Mouse (Mus musculus): ENCODE measurements at regions not wholly inside any gene's neighbourhood (a gene's known extent, or its start where the extent isn't known, plus 50 kb on each side); places are given as distances from the start of the nearest gene placed in this dataset.

DNA sequence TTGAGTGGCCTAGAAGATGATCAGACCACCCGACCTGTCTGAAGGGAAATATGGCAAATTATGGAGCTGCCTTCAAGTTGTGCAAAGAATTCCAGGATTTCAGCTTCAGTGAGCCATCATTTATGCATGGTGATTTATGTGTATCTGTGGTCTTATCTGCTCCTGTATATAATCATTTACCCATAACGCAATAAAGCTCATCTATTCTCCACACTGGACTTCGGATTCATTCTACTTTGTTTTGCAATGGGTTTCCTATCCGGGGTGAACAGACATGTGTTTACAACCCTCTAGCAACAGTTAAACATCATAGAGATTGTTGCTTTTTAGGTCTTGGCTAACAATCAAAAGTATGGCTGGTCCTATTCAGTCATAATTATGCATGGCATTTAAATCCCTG is 145.1 kb downstream of the Pcdh10 start:
- no peak for DNase-seq (ENCODE audit: low read depth, low spot score)

DNA sequence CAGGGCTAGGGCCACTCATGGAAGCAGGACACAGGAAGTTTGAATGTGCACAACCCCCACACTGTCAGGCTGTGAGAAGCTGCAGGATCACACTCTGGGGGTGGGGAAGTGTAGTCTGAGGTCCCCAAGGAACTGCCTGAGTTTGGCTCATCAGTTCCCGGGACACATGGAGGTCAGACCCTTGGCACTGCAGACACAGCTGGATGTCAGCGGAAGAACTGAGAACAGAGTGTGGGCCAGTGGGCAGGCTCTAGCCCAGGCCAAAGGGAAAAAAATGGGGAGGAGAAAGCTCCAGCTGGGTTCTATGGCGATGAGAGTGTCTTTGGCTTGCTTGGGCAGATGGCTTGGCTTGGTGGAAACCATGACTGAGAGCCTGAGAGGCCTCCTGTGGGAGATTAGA is 168.9 kb downstream of the Pcdh10 start:
- DNase-seq (ENCODE audit: low read depth, low spot score), result no peak

DNA sequence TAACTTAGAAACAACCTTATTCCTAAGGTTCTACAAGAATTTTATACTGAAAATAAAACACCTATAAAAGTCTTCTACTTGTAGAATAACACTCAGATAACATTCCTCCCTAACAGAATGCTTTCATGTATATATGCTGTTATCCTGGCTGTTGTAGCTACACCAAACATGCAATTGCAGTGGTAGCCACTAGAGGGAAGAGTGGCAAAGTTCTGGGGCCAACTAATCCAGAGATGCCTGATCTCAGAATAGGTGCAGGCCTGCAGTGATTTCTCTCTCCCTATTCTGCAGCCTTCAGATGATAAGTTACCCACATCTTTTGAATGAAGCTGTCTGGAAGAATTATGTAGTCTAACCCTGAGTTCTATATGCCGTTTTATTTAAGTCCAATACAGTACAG is 177.5 kb downstream of the Pcdh10 start:
- peak; percentile 50 for DNase-seq (ENCODE audit: low read depth, low spot score)

DNA sequence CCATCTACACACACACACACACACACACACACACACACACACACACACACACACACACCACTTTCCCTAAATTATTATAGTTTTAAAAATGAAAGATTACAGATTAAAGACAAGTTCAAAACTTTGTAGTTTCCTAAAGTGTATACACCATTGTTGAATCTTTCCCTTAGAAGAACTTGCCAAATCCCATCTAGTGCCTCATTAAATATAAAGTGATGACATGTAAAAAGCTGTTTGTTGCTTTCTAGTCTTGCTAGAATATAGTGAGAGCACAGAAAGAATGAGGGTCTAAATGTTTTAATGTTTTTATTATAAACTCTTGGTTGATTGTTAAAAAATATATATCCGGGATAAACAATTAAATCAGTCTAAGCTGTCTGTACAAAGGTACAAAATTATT is 194.8 kb downstream of the Pcdh10 start:
- DNase-seq (ENCODE audit: low read depth, low spot score), result no peak

DNA sequence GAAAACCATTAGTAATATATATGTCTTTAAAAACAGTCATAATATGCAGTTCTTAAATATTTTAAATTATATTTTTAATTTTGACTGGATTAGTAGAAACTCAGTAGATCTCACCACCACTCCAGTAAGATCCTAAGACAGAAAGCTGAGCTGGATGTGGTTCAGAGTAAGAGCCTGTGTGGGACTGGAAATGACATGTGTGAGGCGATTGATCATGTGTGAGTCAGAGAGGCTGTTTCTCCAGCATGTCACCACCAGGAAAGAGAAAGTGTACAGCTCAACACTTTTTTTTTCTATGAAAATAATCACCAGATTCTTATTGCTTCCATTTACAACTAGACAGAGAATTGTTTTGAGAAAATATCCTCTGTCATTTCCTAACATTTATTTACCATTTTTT is 198.8 kb downstream of the Pcdh10 start:
- DNase-seq (ENCODE audit: low read depth, low spot score), result no peak

DNA sequence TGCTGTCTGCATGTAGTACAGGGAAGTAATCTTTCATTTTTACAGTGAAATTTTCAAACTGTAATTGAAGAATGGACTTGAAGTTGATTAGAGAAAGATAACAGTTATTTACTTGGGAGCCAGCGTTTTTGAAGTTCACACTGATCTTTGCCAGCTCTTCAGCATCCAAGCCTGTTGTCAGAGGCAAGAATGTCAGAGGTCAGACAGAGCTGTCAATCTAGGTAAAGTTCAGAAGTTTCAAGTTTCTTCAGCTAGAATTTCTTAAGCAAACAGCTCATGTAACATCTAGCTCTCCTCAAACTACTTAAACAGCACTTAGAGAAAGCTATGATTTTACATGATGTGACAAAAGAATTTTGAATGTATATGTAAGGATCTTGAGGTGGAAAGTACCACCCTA is 215.4 kb downstream of the Pcdh10 start:
- no peak for DNase-seq (ENCODE audit: low read depth, low spot score)

DNA sequence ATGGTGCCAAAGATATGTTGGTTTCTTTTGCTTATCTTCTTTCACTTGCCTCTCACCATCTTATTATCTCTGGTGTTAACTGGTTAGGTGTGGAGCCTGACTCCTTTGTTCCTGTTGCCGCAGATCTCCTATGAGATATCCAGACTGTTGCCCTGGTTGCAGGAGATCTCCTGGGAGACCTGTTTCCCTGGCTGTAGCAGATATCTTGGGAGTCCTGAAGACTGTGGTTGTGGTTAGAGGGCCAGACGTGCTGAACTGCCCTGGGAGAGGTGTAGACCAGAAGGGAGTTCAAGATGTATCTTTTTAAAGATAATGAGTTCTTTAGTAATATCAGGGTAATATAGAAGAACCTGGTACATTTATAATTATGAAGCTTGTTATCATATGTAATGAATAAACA is 224.1 kb downstream of the Pcdh10 start:
- no peak for DNase-seq (ENCODE audit: low read depth, low spot score)

DNA sequence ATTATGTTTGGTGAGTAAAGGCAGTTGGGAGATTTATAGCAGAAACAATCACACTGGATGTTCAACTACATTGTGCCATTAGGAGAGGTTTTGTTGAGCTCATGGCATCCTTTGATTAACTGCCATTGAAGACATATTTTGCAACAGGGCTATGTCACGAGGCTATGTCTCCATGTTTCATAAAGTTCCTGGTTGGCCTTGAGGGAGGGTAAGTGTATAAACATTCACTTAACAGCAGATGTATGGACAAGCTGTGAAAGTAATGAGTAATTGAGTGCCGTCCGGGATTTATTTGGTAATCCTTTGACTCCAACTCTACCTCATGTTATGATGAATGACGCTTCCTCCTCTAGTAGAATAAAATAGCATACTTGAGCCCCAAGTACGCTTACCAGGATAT is 225.0 kb downstream of the Pcdh10 start:
- no peak for DNase-seq (ENCODE audit: low read depth, low spot score)

DNA sequence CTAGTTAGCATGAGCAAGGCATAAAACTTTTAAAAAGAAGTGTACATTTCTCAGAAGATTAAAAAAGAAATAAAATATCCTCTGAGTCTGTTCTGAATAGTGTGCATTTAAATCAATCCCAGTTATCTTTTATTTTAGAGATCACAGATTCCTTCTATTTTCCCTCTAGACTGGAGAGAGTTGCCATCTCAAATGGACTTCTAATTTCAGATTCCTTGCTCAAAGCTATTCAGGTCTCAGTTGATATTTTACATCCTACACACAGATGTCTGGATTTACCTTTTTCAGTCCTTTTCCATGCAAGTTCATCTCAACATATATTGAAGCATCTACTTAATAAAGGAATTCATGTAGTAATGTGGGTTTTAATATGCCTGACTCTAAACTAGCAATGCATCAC is 242.5 kb downstream of the Pcdh10 start:
- DNase-seq (ENCODE audit: low read depth, low spot score), result no peak

DNA sequence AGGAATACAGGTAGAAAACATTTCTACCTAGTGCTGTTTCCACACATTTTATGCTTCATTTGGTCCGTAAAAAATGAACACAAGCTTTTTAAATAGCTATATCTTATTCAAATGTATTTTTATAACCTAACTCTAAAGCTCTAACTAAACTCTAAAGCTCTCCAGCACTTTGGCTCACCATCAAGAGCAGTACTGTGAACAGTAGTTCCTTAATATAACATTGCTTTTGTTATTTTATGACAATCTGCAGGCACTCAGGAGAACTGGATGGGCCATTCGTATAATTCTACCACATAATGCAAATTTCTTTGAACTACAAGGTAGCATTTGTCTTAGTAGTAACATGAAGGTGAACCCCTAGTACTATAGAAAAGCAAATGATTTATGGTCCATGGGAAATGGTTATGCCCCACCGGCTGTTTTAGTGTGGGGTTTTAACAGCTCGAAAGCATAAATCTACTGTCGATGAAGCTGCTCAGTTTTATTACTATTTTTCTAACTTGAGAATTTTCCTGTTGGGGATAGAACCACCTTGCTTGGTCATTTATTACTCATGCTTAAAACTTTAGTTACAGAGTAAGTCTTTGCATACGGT is 267.8 kb downstream of the Pcdh10 start:
- no peak for DNase-seq (ENCODE audit: low read depth, low spot score)

DNA sequence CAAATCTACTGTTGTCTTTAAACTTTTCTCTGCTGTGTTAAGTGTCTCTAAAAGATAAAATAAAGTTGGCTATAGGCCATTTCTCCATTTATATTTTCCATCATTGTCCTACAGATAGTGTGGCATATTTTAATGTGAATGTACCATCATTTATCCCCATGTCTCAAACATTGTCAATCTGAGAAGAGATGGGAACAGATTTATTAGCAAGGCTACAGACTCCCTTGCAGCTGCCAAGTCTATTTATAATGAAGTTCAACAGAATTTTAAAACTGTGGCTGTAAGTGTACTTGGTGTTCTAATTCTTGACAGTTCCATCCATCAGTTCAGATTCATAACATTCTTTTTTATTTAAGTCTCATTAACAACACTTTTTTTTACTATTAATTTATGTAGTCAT is 271.2 kb downstream of the Pcdh10 start:
- no peak for DNase-seq (ENCODE audit: low read depth, low spot score)

DNA sequence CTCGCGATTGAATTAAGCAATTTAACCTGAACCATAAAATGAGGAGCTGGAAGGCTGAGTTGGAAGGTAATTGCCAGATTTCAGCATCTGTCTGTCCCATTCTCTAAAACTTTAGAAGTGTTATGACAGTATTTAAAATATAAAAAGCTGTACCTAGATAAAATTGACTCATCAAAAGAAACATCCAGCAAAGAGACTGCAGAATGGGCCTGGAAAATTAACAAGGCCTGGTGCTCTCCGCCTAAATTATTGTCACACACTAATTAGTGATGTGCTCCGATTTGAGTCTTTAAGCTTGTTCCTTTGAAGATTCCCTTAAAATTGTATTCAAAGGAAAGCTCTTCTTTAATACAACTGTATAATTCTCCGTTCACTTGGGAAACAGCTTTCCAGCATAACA is 278.8 kb downstream of the Pcdh10 start:
- DNase-seq (ENCODE audit: low read depth, low spot score), result no peak

DNA sequence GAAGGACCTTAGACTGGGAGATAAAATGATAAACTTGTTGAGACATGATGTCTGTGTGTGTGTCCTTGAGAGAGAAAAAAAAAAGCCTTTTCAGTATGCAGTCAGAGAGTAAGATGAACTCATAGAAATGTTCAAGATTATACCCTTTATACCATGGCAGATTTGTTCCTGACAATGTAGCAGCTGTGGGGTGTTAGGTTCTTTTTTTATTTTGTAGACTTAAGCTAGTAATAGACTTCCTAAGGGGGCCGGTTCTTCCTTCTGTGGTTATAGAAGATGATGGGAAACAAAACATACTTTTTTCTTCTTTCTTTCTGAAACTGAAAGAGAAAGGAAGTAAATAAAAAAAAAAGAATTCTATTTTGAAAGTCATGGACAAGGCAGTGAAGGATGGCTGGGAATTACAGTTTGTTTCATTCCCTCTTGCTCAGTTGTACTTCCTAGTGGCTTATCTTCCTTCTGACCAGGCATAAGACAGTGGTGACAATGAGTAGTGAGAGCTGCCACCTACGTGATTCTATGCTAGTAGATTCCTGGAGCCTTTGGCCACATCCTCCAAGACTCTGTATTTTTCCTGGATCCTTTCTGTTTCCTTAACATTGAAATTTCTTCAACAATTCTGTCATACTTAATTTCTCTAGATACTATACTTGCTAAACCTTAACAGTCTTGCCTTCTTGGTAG is 280.0 kb downstream of the Pcdh10 start:
- no peak for DNase-seq (ENCODE audit: low read depth, low spot score)

DNA sequence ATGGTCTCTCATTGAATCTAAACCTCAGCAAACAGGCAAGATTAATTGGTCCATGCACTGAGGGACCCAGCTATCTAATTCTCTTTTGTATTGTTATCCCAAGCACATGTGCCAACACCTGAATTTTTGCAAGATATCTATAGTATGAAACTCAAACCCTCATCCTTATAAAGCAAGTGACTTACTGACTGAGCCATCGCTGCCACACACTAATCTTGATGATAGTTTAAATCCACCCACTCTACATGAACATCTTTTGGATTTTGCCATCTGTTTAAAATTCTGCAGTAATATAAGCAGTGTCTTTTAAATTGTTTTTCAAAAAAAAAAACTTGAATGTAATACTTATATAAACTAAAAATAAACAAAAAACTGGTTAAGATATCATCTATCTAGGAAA is 280.9 kb downstream of the Pcdh10 start:
- no peak for DNase-seq (ENCODE audit: low read depth, low spot score)

DNA sequence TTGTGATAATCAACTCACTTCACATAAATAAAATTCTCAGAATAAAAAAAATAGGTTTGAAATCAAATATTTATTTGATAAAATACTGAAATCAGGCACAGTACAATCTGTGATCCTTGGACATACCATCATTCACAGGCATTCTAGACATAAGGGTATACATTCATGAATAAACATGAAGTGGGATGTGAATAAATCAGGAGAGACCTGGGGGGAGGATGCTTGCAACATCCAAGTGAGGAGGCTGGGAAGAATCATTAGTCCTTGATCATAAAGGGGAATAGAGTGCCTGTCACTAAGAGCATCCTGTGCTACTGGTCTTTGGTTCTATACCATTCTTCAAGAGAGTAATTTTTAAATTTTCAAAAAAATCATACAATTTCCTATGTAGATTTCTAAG is 292.2 kb downstream of the Pcdh10 start:
- DNase-seq (ENCODE audit: low read depth, low spot score), result no peak

DNA sequence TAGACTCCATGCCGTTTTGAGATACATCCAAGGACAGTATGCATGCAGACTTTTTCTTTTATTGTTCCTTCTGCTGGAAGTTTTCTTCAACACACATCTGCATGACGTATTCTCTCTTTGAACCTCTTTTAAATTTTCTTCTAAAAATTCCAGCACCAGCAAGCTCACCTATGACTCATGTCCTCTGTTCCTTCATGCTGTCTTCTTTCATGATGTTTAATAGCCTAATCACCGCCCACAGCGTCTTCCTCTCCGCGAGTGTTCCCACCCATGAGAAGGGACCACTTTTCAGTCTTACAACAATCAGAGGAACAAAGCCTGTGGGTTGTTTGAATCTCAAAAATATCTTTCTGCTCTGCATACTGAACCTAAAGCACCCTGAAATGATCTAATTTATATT is 299.5 kb downstream of the Pcdh10 start:
- no peak for DNase-seq (ENCODE audit: low read depth, low spot score)

DNA sequence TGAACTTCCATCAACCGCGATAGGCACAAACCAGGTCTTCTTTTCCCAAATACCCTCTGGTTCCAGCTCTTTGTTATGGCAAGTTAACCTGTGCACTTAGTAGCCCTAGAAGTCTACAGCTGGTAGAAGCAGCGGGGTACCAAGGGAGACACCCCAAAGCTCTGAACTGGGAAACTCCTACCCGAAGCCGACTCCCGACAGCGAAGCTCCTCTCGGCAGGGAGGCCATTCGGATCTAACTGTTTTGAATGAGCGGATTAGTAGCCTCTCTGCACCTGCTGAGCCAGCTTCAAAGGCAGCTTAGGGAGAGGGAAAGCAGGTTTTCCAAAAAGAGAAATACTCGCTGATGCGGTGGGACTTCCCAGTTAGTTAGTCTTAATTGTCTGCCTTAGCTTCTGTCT is 303.2 kb downstream of the Pcdh10 start:
- DNase-seq (ENCODE audit: low read depth, low spot score), result no peak

DNA sequence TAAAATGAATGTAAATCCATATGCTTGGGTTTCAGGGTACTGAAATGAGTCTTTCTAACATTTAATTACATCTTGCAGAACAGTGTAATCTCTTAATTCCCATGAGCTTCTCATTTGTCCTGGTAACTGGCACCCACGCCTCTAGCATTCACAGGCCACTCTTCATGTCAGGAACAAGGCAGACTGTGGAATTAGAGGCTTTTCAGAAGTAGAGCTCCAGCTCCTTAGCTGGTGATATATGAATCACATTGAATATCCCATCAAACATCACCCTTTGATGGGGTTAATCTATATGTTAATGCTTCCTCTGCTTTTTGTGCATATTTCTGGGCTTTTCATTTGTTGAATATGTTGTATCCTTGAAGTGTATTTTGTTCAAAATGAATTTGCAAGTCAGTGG is 329.7 kb downstream of the Pcdh10 start:
- no peak for DNase-seq (ENCODE audit: low read depth, low spot score)
